Mouse (Mus musculus) embryo, embryonic 10 days (tissue): ENCODE measurements around the gene Gm13277.
"Not testable (repeated sequence)": the region's sequence is repeated elsewhere in the genome, so short reads cannot be mapped to it uniquely, and the experiment has no call there.

Experiments used
- DNase-seq: peaks from one replicate; pipeline ENCODE4 v3.0.0-alpha.2; 2015; ENCODE audit warnings: low spot score

Gm13277 gene

GRCm38 (mm10) chr4:88788402-88788801 is at the start of gene Gm13277:
Gm13277 (plus strand) TSS chr4:88788632.
- DNase-seq = not testable (repeated sequence)

GRCm38 (mm10) chr4:88739036-88739435 is 49.4 kb upstream of the Gm13277 start:
- DNase-seq = no peak

GRCm38 (mm10) chr4:88741426-88741825 is 47.0 kb upstream of the Gm13277 start:
- no peak for DNase-seq

- DNase-seq = no peak
Observed at GRCm38 (mm10) chr4:88742771-88743371, 45.6 kb upstream of the Gm13277 start.

GRCm38 (mm10) chr4:88744207-88744606 is 44.2 kb upstream of the Gm13277 start:
- DNase-seq = no peak

- peak; percentile 41 for DNase-seq
Observed at GRCm38 (mm10) chr4:88749926-88750325, 38.5 kb upstream of the Gm13277 start.

- not testable (repeated sequence) for DNase-seq
Observed at GRCm38 (mm10) chr4:88754818-88755340, 33.6 kb upstream of the Gm13277 start, which contains the start of gene Gm13271. Gm13271 (plus strand) TSS chr4:88754868.

GRCm38 (mm10) chr4:88756581-88757513 is 31.6 kb upstream of the Gm13277 start:
- not testable (repeated sequence) for DNase-seq

- DNase-seq = peak; percentile 89
Observed at GRCm38 (mm10) chr4:88757628-88758031, 30.8 kb upstream of the Gm13277 start.

GRCm38 (mm10) chr4:88758751-88759150 is 29.7 kb upstream of the Gm13277 start:
- DNase-seq = not testable (repeated sequence)

GRCm38 (mm10) chr4:88759610-88760268 is 28.7 kb upstream of the Gm13277 start, which contains the start of gene Gm13283:
Gm13283 (plus strand) TSS chr4:88760119.
- DNase-seq = not testable (repeated sequence)

GRCm38 (mm10) chr4:88760431-88760830 is 28.0 kb upstream of the Gm13277 start:
- DNase-seq = peak; percentile 87

GRCm38 (mm10) chr4:88761776-88762175 is 26.7 kb upstream of the Gm13277 start:
- not testable (repeated sequence) for DNase-seq

- DNase-seq = not testable (repeated sequence)
Observed at GRCm38 (mm10) chr4:88762341-88762740, 26.1 kb upstream of the Gm13277 start.

- peak; percentile 81 for DNase-seq
Observed at GRCm38 (mm10) chr4:88763384-88764018, 24.9 kb upstream of the Gm13277 start.

GRCm38 (mm10) chr4:88773534-88773933 is 14.9 kb upstream of the Gm13277 start, which contains the start of gene Gm13290:
Gm13290 (plus strand) TSS chr4:88773834.
- not testable (repeated sequence) for DNase-seq

- DNase-seq = not testable (repeated sequence)
Observed at GRCm38 (mm10) chr4:88776622-88777021, 11.8 kb upstream of the Gm13277 start, which contains the start of gene Gm13289. Gm13289 (plus strand) TSS chr4:88776922.

GRCm38 (mm10) chr4:88779550-88779949 is 8.9 kb upstream of the Gm13277 start, which contains the start of gene Gm13272:
Gm13272 (plus strand) TSS chr4:88779850.
- not testable (repeated sequence) for DNase-seq

GRCm38 (mm10) chr4:88780320-88780719 is 8.1 kb upstream of the Gm13277 start:
- not testable (repeated sequence) for DNase-seq

GRCm38 (mm10) chr4:88781831-88782230 is 6.6 kb upstream of the Gm13277 start, which contains the start of gene Ifnz:
Ifnz (plus strand) TSS chr4:88782131.
- not testable (repeated sequence) for DNase-seq

- not testable (repeated sequence) for DNase-seq
Observed at GRCm38 (mm10) chr4:88782335-88782734, 6.1 kb upstream of the Gm13277 start.
